Mouse (Mus musculus): ENCODE measurements at regions not wholly inside any gene's neighbourhood (a gene's known extent, or its start where the extent isn't known, plus 50 kb on each side); places are given as distances from the start of the nearest gene placed in this dataset.
A peak's percentile ranks its signal among the peaks of the same experiment; 100 is the strongest.

GRCm38 (mm10) chr1:124339444-124339843 lies 294.1 kb upstream of the Dpp10 start:
- Histone ChIP-seq H3K36me3 (no peaks in the 10 kb centered on the region), H3K27me3 (no peaks in the 10 kb centered on the region)
- WGBS, result 74% methylated on average over 2 of the region's 2 CpGs

GRCm38 (mm10) chr1:124338648-124339047 lies 293.3 kb upstream of the Dpp10 start:
- no peak overlapping the region for H3K27ac ChIP-seq
- no peaks in the 10 kb centered on the region for H3K4me1 ChIP-seq
- H3K4me2 ChIP-seq (replicated peaks), result no peak overlapping the region
- H3K27me3 ChIP-seq, result no peaks in the 10 kb centered on the region
- no peak overlapping the region for H3K4me3 ChIP-seq
- H3K36me3 ChIP-seq, result no peaks in the 10 kb centered on the region
- H3K9ac ChIP-seq, result no peak overlapping the region
- 0 out of 2 replicates have a peak, but pooled peaks have one; percentile 10 for ATAC-seq (ENCODE audit: insufficient number of reproducible peaks, insufficient read depth, low FRiP score, low TSS enrichment)
- no peaks in the 10 kb centered on the region for H3K9me3 ChIP-seq

More at GRCm38 (mm10) chr1:124339444-124339843, 294.1 kb upstream of the Dpp10 start:
- no peak overlapping the region for H3K4me3 ChIP-seq
- no peak overlapping the region for H3K27ac ChIP-seq
- no peaks in the 10 kb centered on the region for H3K4me1 ChIP-seq
- ATAC-seq (ENCODE audit: insufficient number of reproducible peaks, insufficient read depth, low FRiP score, low TSS enrichment), result 0 out of 2 replicates have a peak, but pooled peaks have one; percentile 35
- no peaks in the 10 kb centered on the region for H3K9me3 ChIP-seq
- no peak overlapping the region for H3K4me2 ChIP-seq (replicated peaks)
- no peak overlapping the region for H3K9ac ChIP-seq

GRCm38 (mm10) chr1:124332294-124332693 lies 286.9 kb upstream of the Dpp10 start:
- Histone ChIP-seq H3K4me2 (replicated peaks) (no peak overlapping the region), H3K36me3 (no peaks in the 10 kb centered on the region), H3K4me1 (no peaks in the 10 kb centered on the region), H3K27ac (no peak overlapping the region), H3K9ac (no peak overlapping the region), H3K4me3 (no peak overlapping the region), H3K9me3 (no peaks in the 10 kb centered on the region), H3K27me3 (no peaks in the 10 kb centered on the region)
- no peak for ATAC-seq (ENCODE audit: insufficient number of reproducible peaks, insufficient read depth, low FRiP score, low TSS enrichment)
- 77% methylated on average over 3 of the region's 3 CpGs for WGBS

Data from embryonic facial prominence, embryonic 12.5 days (tissue).